Mouse (Mus musculus) liver, embryonic 14.5 days (tissue): ENCODE data around the gene Gtdc1.

Experiments used
- CTCF ChIP-seq: IDR thresholded peaks from 2 replicates; pipeline ENCODE4 v1.5.1; 2016; ENCODE audit warnings: antibody characterized with exemption, low read depth, control low read depth
- EP300 ChIP-seq: IDR thresholded peaks from 2 replicates; pipeline ENCODE4 v1.6.1; 2016; ENCODE audit warnings: antibody characterized with exemption, low read depth

- no peak for TF ChIP-seq CTCF
- no peak for TF ChIP-seq EP300
Observed at GRCm38 (mm10) chr2:44957329-44957797, 29.9 kb upstream of the Gtdc1 start.
